Comparison of ENCODE assay signal across 11 mouse cellular contexts in genomic region chr17:64469754-64470400, GRCm38 (mm10).
DNase-seq lines count a peak whose midpoint lies in the region; ATAC-seq and TF ChIP-seq lines count a peak whose summit lies in the region.
"Had no signal": no experiment of that assay in that cellular context is flagged by ENCODE, and none has a peak within 500 bp of the region (broad histone marks: within the 10 kb centered on the region; RNA-seq: fewer than 3 reads in every experiment).

No protein-coding gene starts in this region.

- DNase-seq in intestine, embryonic 14.5 days (ENCODE audit: low spot score) = no peak
- peak; percentile 34 for DNase-seq in embryo, embryonic 11 days
- DNase-seq in forelimb bud, embryonic 11.5 days (ENCODE audit: low read depth, low spot score) = peak; percentile 27
- peak; percentile 61 for DNase-seq in midbrain, embryonic 14.5 days
- DNase-seq in layer of hippocampus, postnatal 10 days (ENCODE audit: low spot score in 2 of 2) = no peak
- DNase-seq in right cerebral cortex, postnatal 10 days (ENCODE audit: low spot score in 2 of 2) = no peak
- DNase-seq: adrenal gland, adult 2 months; kidney, postnatal 10 days; liver; lung, postnatal 4 days had no signal

- no peaks in the 10 kb centered on the region for H3K36me3 ChIP-seq in intestine, embryonic 14.5 days (ENCODE audit: control insufficient read depth, insufficient read depth, low read length)
- no peaks in the 10 kb centered on the region for H3K36me3 ChIP-seq in intestine, postnatal 0 days (ENCODE audit: control insufficient read depth, insufficient read depth)
- H3K36me3 ChIP-seq in midbrain, embryonic 14.5 days (ENCODE audit: control insufficient read depth, insufficient read depth, low read length) = no peaks in the 10 kb centered on the region

- H3K9me3 ChIP-seq in intestine, embryonic 14.5 days (ENCODE audit: control insufficient read depth, low read length) = no peaks in the 10 kb centered on the region
- H3K9me3 ChIP-seq in intestine, postnatal 0 days (ENCODE audit: control insufficient read depth) = no peaks in the 10 kb centered on the region
- H3K9me3 ChIP-seq in midbrain, embryonic 14.5 days (ENCODE audit: control insufficient read depth, low read length) = no peaks in the 10 kb centered on the region

- H3K27me3 ChIP-seq in intestine, embryonic 14.5 days (replicated peaks; ENCODE audit: control insufficient read depth, insufficient read depth, low read length) = no peaks in the 10 kb centered on the region
- H3K27me3 ChIP-seq in intestine, postnatal 0 days (replicated peaks; ENCODE audit: control insufficient read depth, insufficient read depth, low read length) = no peaks in the 10 kb centered on the region
- no peaks in the 10 kb centered on the region for H3K27me3 ChIP-seq in midbrain, embryonic 14.5 days (ENCODE audit: control insufficient read depth, insufficient read depth, low read length)

- TF ChIP-seq CTCF in intestine, postnatal 0 days (IDR thresholded peaks at IDR 0.05; ENCODE audit: low read depth) = no peak

- peaks cover 7% of the 10 kb centered on the region; the same call in 1 of the 2 replicates for H3K4me1 ChIP-seq in intestine, embryonic 14.5 days (replicated peaks; ENCODE audit: control insufficient read depth, insufficient read depth, low read length)
- H3K4me1 ChIP-seq in intestine, postnatal 0 days (replicated peaks; ENCODE audit: control insufficient read depth, insufficient read depth, low read length) = no peaks in the 10 kb centered on the region
- peaks cover 5% of the 10 kb centered on the region; the same call in 1 of the 2 replicates for H3K4me1 ChIP-seq in midbrain, embryonic 14.5 days (ENCODE audit: control insufficient read depth, insufficient read depth, low read length)

- no peak overlapping the region for H3K9ac ChIP-seq in intestine, embryonic 14.5 days (ENCODE audit: low read length)
- no peak overlapping the region for H3K9ac ChIP-seq in intestine, postnatal 0 days (ENCODE audit: low read depth, low read length)
- H3K9ac ChIP-seq in midbrain, embryonic 14.5 days (replicated peaks; ENCODE audit: low read length) = no peak overlapping the region

- ATAC-seq in intestine, embryonic 14.5 days (replicated peaks; ENCODE audit: low FRiP score, low TSS enrichment, low read depth) = no peak
- no peak for ATAC-seq in intestine, postnatal 0 days
- ATAC-seq in midbrain, embryonic 14.5 days (ENCODE audit: low FRiP score, low TSS enrichment) = no peak

- H3K27ac ChIP-seq in intestine, embryonic 14.5 days (ENCODE audit: low read depth) = 0 out of 2 replicates have a peak overlapping the region, but pooled peaks have one; percentile 7
- no peak overlapping the region for H3K27ac ChIP-seq in intestine, postnatal 0 days (ENCODE audit: low read depth, low read length)
- H3K27ac ChIP-seq in midbrain, embryonic 14.5 days (replicated peaks; ENCODE audit: low read depth, low read length) = no peak overlapping the region

- peak overlapping the region; percentile 28; the same call in 1 of the 2 replicates for H3K4me2 ChIP-seq in intestine, embryonic 14.5 days (ENCODE audit: low read length)
- no peak overlapping the region for H3K4me2 ChIP-seq in intestine, postnatal 0 days (replicated peaks; ENCODE audit: low read depth)
- 0 out of 2 replicates have a peak overlapping the region, but pooled peaks have one; percentile 8 for H3K4me2 ChIP-seq in midbrain, embryonic 14.5 days (ENCODE audit: low read length)

- H3K4me3 ChIP-seq in intestine, embryonic 14.5 days (ENCODE audit: low read depth, low read length) = no peak overlapping the region
- no peak overlapping the region for H3K4me3 ChIP-seq in intestine, postnatal 0 days (ENCODE audit: low read depth, low read length)
- H3K4me3 ChIP-seq in midbrain, embryonic 14.5 days (replicated peaks; ENCODE audit: low read depth, low read length) = no peak overlapping the region

- WGBS in intestine, embryonic 14.5 days = 24% methylated on average over 12 of the region's 12 CpGs
- 46% methylated on average over 12 of the region's 12 CpGs for WGBS in intestine, postnatal 0 days
- WGBS in midbrain, embryonic 14.5 days = 42% methylated on average over 12 of the region's 12 CpGs

Comparison
In these comparisons a context has a peak if more than half of its experiments do, and no peak if none do; other contexts are left out.
1. DNase-seq: peak in embryo, embryonic 11 days (single experiment), forelimb bud, embryonic 11.5 days (single experiment) and midbrain, embryonic 14.5 days (single experiment); none in intestine, embryonic 14.5 days (single experiment), layer of hippocampus, postnatal 10 days (0 of 2) and right cerebral cortex, postnatal 10 days (0 of 2).